8 mouse cellular contexts compared by ENCODE assay signal in the genomic region with DNA sequence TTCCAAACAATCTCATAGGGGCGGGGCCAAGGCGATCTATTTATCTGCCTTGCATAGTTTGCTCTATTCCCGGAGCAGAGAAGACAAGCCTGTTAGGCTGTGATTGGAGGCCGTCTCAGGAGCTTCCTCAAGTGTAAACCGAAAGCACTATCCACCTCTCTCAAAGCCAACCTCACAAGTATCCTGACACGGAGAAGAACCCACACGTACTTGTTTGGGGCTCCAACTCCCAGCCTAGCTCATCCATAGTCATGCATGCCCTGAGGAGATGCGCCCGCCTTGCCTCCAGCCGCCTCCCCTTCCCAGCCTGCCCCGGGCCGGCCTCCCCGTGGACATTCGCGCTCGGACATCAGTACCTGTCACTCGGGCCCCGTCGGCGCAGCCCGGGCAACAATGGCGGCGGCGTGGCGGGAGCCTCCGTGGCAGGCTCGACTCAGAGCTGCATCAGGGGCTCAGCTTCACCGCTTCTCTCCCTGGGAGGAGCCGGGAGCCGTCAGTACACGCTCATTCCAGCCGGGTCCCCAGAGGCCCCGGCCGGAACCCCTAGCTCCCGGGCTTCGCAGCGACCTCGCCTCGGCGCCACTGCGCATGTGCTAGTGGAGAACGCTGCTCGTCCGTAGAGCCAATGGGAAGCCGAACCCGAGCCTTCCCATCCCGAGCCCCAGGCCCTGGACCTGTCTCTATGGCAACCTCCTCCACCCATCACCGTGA. TPM values are rescaled to one million over a fixed set of nuclear protein-coding genes. Genes with fewer than 3 reads are reported as not detected.
DNase-seq lines count a peak whose midpoint lies in the region; ATAC-seq and TF ChIP-seq lines count a peak whose summit lies in the region.

Zfp287 (minus strand) TSS at position 595 of the 711 bp plus-strand sequence.

- peaks cover 20% of the 10 kb centered on the region for H3K4me1 ChIP-seq in forebrain, embryonic 15.5 days
- H3K4me1 ChIP-seq in liver, postnatal 0 days (ENCODE audit: insufficient read depth), result peaks cover 6% of the 10 kb centered on the region; the same call in 1 of the 2 replicates
- H3K4me1 ChIP-seq in neural tube, embryonic 14.5 days (ENCODE audit: control insufficient read depth, insufficient read depth, low read length), result peaks cover 11% of the 10 kb centered on the region
- no peaks in the 10 kb centered on the region; the same call in 1 of the 2 replicates for H3K4me1 ChIP-seq in testis, adult 2 months (ENCODE audit: control insufficient read depth, insufficient read depth, low read length)

- H3K27me3 ChIP-seq in forebrain, embryonic 15.5 days, result no peaks in the 10 kb centered on the region
- H3K27me3 ChIP-seq in liver, postnatal 0 days (ENCODE audit: insufficient read depth, low read length), result peaks cover 15% of the 10 kb centered on the region; the same call in 1 of the 2 replicates
- H3K27me3 ChIP-seq in neural tube, embryonic 14.5 days (ENCODE audit: control insufficient read depth, insufficient read depth, low read length), result no peaks in the 10 kb centered on the region
- H3K27me3 ChIP-seq in testis, adult 2 months (ENCODE audit: control insufficient read depth, insufficient read depth, low read length), result no peaks in the 10 kb centered on the region

- TF ChIP-seq POLR2A in testis, adult 2 months (IDR thresholded peaks at IDR 0.05; ENCODE audit: control insufficient read depth, low read depth, low read length), result peak; percentile 77

- TF ChIP-seq EP300 in liver, postnatal 0 days (IDR thresholded peaks at IDR 0.05; ENCODE audit: low read depth), result no peak

- no peaks in the 10 kb centered on the region for H3K9me3 ChIP-seq in forebrain, embryonic 15.5 days
- H3K9me3 ChIP-seq in liver, postnatal 0 days (ENCODE audit: low read length), result no peaks in the 10 kb centered on the region
- no peaks in the 10 kb centered on the region for H3K9me3 ChIP-seq in neural tube, embryonic 14.5 days (ENCODE audit: control insufficient read depth, low read length)

- no peak for TF ChIP-seq CTCF in liver, postnatal 0 days (IDR thresholded peaks at IDR 0.05; ENCODE audit: low read depth)
- no peak for TF ChIP-seq CTCF in testis, adult 2 months (IDR thresholded peaks at IDR 0.05; ENCODE audit: control insufficient read depth, insufficient read depth, insufficient replicate concordance, low read depth, low read length)

- H3K9ac ChIP-seq in forebrain, embryonic 15.5 days (replicated peaks), result peak within 1 kb of the TSS; percentile 93
- H3K9ac ChIP-seq in liver, postnatal 0 days (replicated peaks), result 0 out of 2 replicates have a peak within 1 kb of the TSS, but pooled peaks have one; percentile 3
- peak within 1 kb of the TSS; percentile 81 for H3K9ac ChIP-seq in neural tube, embryonic 14.5 days (replicated peaks; ENCODE audit: low read depth, low read length)

- H3K27ac ChIP-seq in forebrain, embryonic 15.5 days (replicated peaks), result peak within 1 kb of the TSS; percentile 92
- H3K27ac ChIP-seq in liver, postnatal 0 days (ENCODE audit: low read depth), result peak within 1 kb of the TSS; percentile 48; the same call in 1 of the 2 replicates
- peak within 1 kb of the TSS; percentile 91 for H3K27ac ChIP-seq in neural tube, embryonic 14.5 days (ENCODE audit: low read depth, low read length)
- H3K27ac ChIP-seq in testis, adult 2 months (ENCODE audit: control insufficient read depth, insufficient read depth, low read depth, low read length), result peak within 1 kb of the TSS; percentile 77

- WGBS in forebrain, embryonic 15.5 days, result under 1% methylated on average over 48 of the region's 48 CpGs
- WGBS in liver, postnatal 0 days (ENCODE audit: insufficient replicate concordance), result 2% methylated on average over 46 of the region's 48 CpGs
- 1% methylated on average over 47 of the region's 48 CpGs for WGBS in neural tube, embryonic 14.5 days

- peak within 1 kb of the TSS; percentile 92 for H3K4me3 ChIP-seq in forebrain, embryonic 15.5 days
- H3K4me3 ChIP-seq in liver, postnatal 0 days (ENCODE audit: low read depth, low read length), result peak within 1 kb of the TSS; percentile 58
- H3K4me3 ChIP-seq in neural tube, embryonic 14.5 days (ENCODE audit: low read depth, low read length), result peak within 1 kb of the TSS; percentile 80
- H3K4me3 ChIP-seq in testis, adult 2 months (ENCODE audit: control insufficient read depth, low read depth, low read length), result peak within 1 kb of the TSS; percentile 86

- H3K36me3 ChIP-seq in forebrain, embryonic 15.5 days, result peaks cover 19% of the 10 kb centered on the region
- H3K36me3 ChIP-seq in liver, postnatal 0 days (replicated peaks; ENCODE audit: insufficient read depth, low read length), result no peaks in the 10 kb centered on the region
- H3K36me3 ChIP-seq in neural tube, embryonic 14.5 days (ENCODE audit: control insufficient read depth, insufficient read depth, low read length), result peaks cover 13% of the 10 kb centered on the region; the same call in 1 of the 2 replicates
- peaks cover 3% of the 10 kb centered on the region for H3K36me3 ChIP-seq in testis, adult 2 months (ENCODE audit: control insufficient read depth, insufficient read depth, low read length)

- H3K4me2 ChIP-seq in forebrain, embryonic 15.5 days (replicated peaks), result peak within 1 kb of the TSS; percentile 50
- H3K4me2 ChIP-seq in liver, postnatal 0 days (ENCODE audit: low read depth, low read length), result peak within 1 kb of the TSS; percentile 75
- peak within 1 kb of the TSS; percentile 68 for H3K4me2 ChIP-seq in neural tube, embryonic 14.5 days (ENCODE audit: low read depth, low read length)

- peak; percentile 100 for ATAC-seq in forebrain, embryonic 15.5 days (replicated peaks)
- peak; percentile 77 for ATAC-seq in liver, postnatal 0 days
- peak; percentile 99 for ATAC-seq in neural tube, embryonic 14.5 days (ENCODE audit: low read depth)

- intact Hi-C loops in heart, postnatal 25 days (cut with DNase I), result no loop called here

- DNase-seq in CD4-positive, CD25-positive, alpha-beta regulatory T cell, adult 2 months (ENCODE audit: low read depth, low spot score), result peak; percentile 93
- DNase-seq in c-Kit-positive CD71-negative TER-119-negative erythroid progenitor cells, embryonic 14.5 days (ENCODE audit: low read depth), result peak; percentile 36
- DNase-seq in heart, postnatal 25 days (ENCODE audit: low spot score), result peak; percentile 81
- DNase-seq in layer of hippocampus, adult 11-12 months (ENCODE audit: low spot score), result peak; percentile 90
- peak; percentile 61 for DNase-seq in liver, postnatal 0 days

RNA-seq across cellular contexts. Expression of gene Zfp287, which starts in this region (rescaled TPM):
- 25.5 and 26.0 TPM in 2 replicates for polyA plus RNA-seq in forebrain, embryonic 15.5 days (2015; fragmentation: Nextera tagmentation; extraction: Ambion mirVana)
- total RNA-seq in heart, postnatal 25 days (2021), result 1 to 10 TPM; 2.4 to 2.8 TPM
- 0.27 and 0.35 TPM in 2 replicates for polyA plus RNA-seq in liver, postnatal 0 days (2015; fragmentation: Nextera tagmentation; extraction: Ambion mirVana)
- 24.7 and 25.3 TPM in 2 replicates for polyA plus RNA-seq in neural tube, embryonic 14.5 days (2014; fragmentation: Nextera tagmentation; extraction: Ambion mirVana)
- 2.0 and 2.7 TPM in 2 replicates for polyA plus RNA-seq in testis, adult 2 months (2012; rRNA removed)

Comparison
In these comparisons a context has a peak if more than half of its experiments do, and no peak if none do; other contexts are left out.
1. Peak in every context shown above with its lines: DNase-seq, ATAC-seq, H3K4me3 ChIP-seq and H3K27ac ChIP-seq.
2. Peak in DNase-seq, ATAC-seq, H3K4me3 ChIP-seq, H3K27ac ChIP-seq, H3K9ac ChIP-seq and H3K4me2 ChIP-seq in liver, postnatal 0 days; RNA of the gene not detected or under 1 TPM.
3. DNase-seq: peak in every context shown above with its lines; median percentile 93 in CD4-positive, CD25-positive, alpha-beta regulatory T cell, adult 2 months; 90 in layer of hippocampus, adult 11-12 months; 81 in heart, postnatal 25 days; 61 in liver, postnatal 0 days; 36 in c-Kit-positive CD71-negative TER-119-negative erythroid progenitor cells, embryonic 14.5 days.
4. H3K9ac ChIP-seq: peak in every context shown above with its lines; median percentile 93 in forebrain, embryonic 15.5 days; 81 in neural tube, embryonic 14.5 days; 3 in liver, postnatal 0 days.